Mouse (Mus musculus): ENCODE results near the gene 4933430I17Rik. TPM values are rescaled to one million over a fixed set of nuclear protein-coding genes. Genes with fewer than 3 reads are reported as not detected.

The 4933430I17Rik gene
- total RNA-seq, 2 experiments from 2014 or later = 0.27 to 0.29 TPM

GRCm38 (mm10) chr4:62596051-62596450 lies 70.9 kb downstream of the 4933430I17Rik start:
- peak; percentile 38 to 50 for DNase-seq (ENCODE audit: low spot score in 2 of 2)

Other genes with a start within 250 kb of the 4933430I17Rik start
- gene Fkbp15, start 164.8 kb upstream of the 4933430I17Rik start, total RNA-seq (2021) = 10 to 100 TPM; 31.4 to 32.1 TPM
- gene Slc31a1, start 164.6 kb upstream of the 4933430I17Rik start, total RNA-seq (2021) = 10 to 100 TPM; 49.1 to 50.2 TPM
- 10 to 100 TPM; 61.2 to 63.0 TPM for gene Cdc26, start 116.7 kb upstream of the 4933430I17Rik start, total RNA-seq (2021)
- 10 to 100 TPM; 22.8 to 27.6 TPM for gene Prpf4, start 116.6 kb upstream of the 4933430I17Rik start, total RNA-seq (2021)
- gene Rnf183, start 90.1 kb upstream of the 4933430I17Rik start, total RNA-seq (2021) = 1 to 10 TPM in 1 of 2 experiments, not detected in 1; 1.1 TPM
- 1 to 10 TPM; 1.2 to 1.8 TPM for gene Wdr31, start 54.5 kb upstream of the 4933430I17Rik start, total RNA-seq (2021)
- gene Bspry, start 45.3 kb upstream of the 4933430I17Rik start, total RNA-seq (2021) = 1 to 10 TPM; 3.7 to 9.6 TPM
- gene Hdhd3, start 21.9 kb upstream of the 4933430I17Rik start, total RNA-seq (2021) = 10 to 100 TPM in 1 of 2 experiments, 1 to 10 TPM in 1; 9.8 to 21.4 TPM
- gene Alad, start 5.5 kb upstream of the 4933430I17Rik start, total RNA-seq (2021) = 100 to 1,000 TPM in 1 of 2 experiments, 10 to 100 TPM in 1; 92.6 to 112 TPM
- 10 to 100 TPM; 43.7 to 52.1 TPM for gene Pole3, start 301 bp upstream of the 4933430I17Rik start, total RNA-seq (2021)
- 10 to 100 TPM; 23.2 to 24.3 TPM for gene Rgs3, start 34.5 kb downstream of the 4933430I17Rik start, total RNA-seq (2021)

Data from adrenal gland, adult 18-20 months (tissue).